Mouse (Mus musculus) hematopoietic stem cell, adult 5-6 weeks (primary cell): ENCODE measurements around the gene Prl7b1. TPM values are rescaled to one million over a fixed set of nuclear protein-coding genes. Genes with fewer than 3 reads are reported as not detected.

Experiments used
- ATAC-seq, 2 experiments: fragments of 125-278 bp in 1 of 2; replicated peaks in 1 of 2; 2 replicates each; pipeline ENCODE4 v1.8.0; 2016 to 2017; ENCODE audit warnings: inconsistent platforms in 2 of 2, mild to moderate bottlenecking in 2 of 2, moderate number of reproducible peaks in 2 of 2, low read depth in 1 of 2, moderate TSS enrichment in 1 of 2; ENCODE audit not compliant: low FRiP score in 2 of 2, poor library complexity in 2 of 2, severe bottlenecking in 2 of 2, insufficient read depth in 1 of 2, low TSS enrichment in 1 of 2
- total RNA-seq: library from RNA; stranded (forward); fragments of 172-1452, 232-1000 nt; gene quantifications from 2 replicates; pipeline ENCODE4 v1.2.3, GENCODE M21; 2017

Prl7b1 gene
- not detected in 2 replicates for total RNA-seq

- ATAC-seq: no peak
These were observed at the start of gene Prl7b1 for GRCm38 (mm10) chr13:27610482-27610881. Gene Prl7b1, minus strand, starts transcription at chr13:27610582.

DNA sequence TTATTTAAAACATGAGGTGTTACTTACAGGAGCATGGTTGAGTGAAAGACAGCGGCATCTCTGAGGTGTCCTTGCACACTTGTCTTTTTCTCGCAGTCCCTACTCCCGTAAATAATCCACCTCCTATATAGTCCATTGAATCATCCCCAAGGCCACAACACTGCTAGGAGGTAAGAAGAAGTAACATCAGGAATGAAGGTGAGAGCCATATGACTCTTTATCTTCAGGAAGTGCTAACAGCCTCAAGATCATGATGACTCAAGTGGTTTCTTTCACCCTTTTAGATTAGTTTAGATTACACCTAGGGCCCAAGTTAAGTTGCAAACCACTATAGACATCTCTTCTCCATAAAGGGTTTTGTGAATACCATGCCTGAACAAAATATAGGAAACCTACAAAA lies 32.0 kb upstream of the Prl7b1 start, which contains the start of gene Prl7a1:
Prl7a1 (minus strand) TSS at position 101 of the 400 bp plus-strand sequence.
- no peak for ATAC-seq

GRCm38 (mm10) chr13:27582071-27582470 lies 28.3 kb downstream of the Prl7b1 start, which contains the start of gene Prl8a1:
Gene Prl8a1, minus strand, starts transcription at chr13:27582171.
- no peak for ATAC-seq

- no peak for ATAC-seq
These were observed 45.9 kb downstream of the Prl7b1 start, which contains the start of gene Prl8a9 for GRCm38 (mm10) chr13:27564506-27564905. Gene Prl8a9, minus strand, starts transcription at chr13:27564606.

GRCm38 (mm10) chr13:27553336-27553735 lies 57.0 kb downstream of the Prl7b1 start:
- ATAC-seq: no peak

Other genes with a start within 250 kb of the Prl7b1 start
- gene Prl2b1, start 219.7 kb downstream of the Prl7b1 start, total RNA-seq: not detected in 2 replicates
- not detected in 2 replicates for gene Prl8a6, start 171.9 kb downstream of the Prl7b1 start, total RNA-seq
- gene Prl8a8, start 97.4 kb downstream of the Prl7b1 start, total RNA-seq: not detected in 2 replicates
- not detected in 2 replicates for gene Prl8a9, start 46.0 kb downstream of the Prl7b1 start, total RNA-seq
- not detected in 2 replicates for gene Prl8a1, start 28.4 kb downstream of the Prl7b1 start, total RNA-seq
- not detected in 2 replicates for gene Prl7a1, start 31.9 kb upstream of the Prl7b1 start, total RNA-seq
- gene Prl7a2, start 57.5 kb upstream of the Prl7b1 start, total RNA-seq: not detected in 2 replicates
- not detected in 2 replicates for gene Prl7d1, start 106.2 kb upstream of the Prl7b1 start, total RNA-seq
- gene Prl7c1, start 170.2 kb upstream of the Prl7b1 start, total RNA-seq: not detected in 2 replicates
- not detected in 2 replicates for gene Prl2a1, start 191.1 kb upstream of the Prl7b1 start, total RNA-seq
- not detected in 2 replicates for gene Prl2c1, start 238.8 kb upstream of the Prl7b1 start, total RNA-seq